Mouse (Mus musculus) testis, postnatal 10 days (tissue): ENCODE results near the gene Cacng5.

ENCODE experiments used
- DNase-seq: peaks from one replicate; pipeline ENCODE4 v3.0.0; 2021; ENCODE audit warnings: low spot score

Cacng5 gene

DNA sequence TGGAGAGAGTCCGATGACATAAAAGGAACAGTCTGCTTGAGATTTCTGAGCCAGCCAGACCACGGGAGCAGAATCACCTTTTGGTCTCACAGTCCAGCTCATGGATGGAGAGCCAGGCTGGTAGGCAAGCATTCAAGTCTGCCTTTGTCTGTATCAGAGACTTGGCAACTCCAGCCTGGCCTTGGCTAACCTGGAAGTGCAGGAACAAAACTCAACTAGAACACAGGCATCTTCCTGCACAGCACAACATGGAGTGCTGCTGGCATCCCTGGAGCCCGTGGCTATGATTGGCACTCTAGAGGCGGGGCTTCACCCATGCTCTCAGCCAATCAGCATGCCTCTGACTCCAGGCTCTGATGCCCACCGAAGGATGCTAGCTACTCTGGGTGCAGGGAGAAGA, 38.0 kb downstream of the Cacng5 start:
- DNase-seq: no peak

DNA sequence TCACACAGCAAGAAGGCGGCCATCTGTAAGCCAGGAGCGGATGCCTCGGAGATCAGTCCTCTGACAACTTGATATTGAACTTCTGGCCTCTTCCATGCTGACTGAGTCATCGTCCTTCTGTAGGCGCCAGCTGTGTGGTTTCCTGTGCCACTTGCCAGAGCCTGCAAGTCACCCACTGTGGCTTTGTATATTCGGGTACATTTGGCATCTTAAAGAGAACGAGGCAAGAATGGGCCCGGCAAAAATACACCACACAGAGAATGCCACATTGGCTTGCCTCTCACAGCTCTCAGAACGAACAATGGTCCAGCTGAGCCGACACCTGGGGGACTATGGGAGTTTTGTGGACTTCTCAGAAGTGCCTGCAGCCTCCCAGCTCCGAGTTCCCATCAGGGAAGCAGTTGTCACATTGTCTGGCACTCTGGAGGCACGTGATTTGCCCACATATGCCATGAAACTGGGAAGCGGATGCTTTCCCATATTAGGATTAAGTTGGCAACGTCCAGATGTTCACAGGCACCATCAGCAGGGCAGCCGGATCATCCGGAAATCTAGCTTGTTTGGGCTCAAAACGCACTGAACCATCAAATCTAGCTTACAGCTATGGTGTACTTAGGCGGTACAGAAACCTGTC, 38.9 kb downstream of the Cacng5 start:
- DNase-seq: no peak

DNA sequence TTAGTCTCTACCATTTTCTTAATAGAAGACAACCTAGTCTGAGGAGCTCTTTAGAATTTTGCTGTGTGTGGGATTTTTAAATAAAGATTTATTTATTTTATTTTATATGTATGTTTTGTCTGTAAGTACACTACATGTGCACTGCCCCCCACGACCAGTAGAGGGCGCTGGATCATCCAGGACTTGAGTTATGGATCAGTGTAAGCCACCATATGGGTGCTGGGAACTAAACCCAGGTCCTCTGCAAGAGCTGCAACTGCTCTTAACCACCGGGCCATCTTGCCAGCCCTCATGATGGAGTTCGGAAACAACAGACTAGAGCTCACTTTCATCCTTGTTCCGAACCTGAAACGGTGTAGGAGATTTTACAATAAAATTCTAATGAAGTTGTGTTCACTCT, 42.1 kb downstream of the Cacng5 start:
- no peak for DNase-seq

DNA sequence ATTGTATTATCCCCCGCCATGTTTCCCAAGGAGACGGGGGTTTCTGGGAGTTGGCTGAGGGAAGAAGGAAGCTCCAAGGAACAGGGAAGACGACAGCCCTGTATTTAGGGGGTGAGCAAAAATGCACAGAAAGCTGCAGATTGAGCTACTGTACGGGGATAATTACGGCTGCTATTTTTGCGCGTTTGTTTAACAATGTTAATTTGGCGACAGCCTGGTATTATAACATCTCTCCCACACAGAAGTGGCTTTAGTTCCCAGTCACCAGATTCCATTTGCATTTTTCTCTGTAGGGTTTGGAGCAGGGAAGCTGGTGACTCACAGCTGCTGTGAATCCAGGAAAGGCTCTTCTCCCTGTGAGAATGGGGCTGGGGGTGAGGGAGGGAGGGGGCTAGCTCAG, 47.3 kb downstream of the Cacng5 start:
- DNase-seq: no peak

DNA sequence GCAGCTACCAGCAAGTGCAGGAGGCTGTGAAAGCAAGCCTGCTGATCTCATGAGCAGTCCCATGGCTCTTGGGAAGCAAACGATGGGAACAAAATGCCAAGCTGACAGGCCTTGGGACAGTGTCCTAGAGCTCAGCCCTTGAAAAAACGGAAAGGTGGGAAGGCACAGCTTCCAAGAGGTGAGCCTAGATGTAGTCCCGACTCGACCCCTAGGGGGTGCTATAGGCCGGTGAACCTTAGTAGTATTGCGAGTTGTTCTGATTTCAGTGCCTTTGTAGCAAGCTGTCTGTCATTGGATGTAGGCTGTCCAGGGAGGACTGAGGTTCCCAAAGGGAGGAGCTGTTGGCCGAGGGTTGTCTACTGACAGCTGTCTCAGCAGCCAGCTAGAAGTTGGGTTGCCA, 49.7 kb downstream of the Cacng5 start:
- peak; percentile 90 for DNase-seq

DNA sequence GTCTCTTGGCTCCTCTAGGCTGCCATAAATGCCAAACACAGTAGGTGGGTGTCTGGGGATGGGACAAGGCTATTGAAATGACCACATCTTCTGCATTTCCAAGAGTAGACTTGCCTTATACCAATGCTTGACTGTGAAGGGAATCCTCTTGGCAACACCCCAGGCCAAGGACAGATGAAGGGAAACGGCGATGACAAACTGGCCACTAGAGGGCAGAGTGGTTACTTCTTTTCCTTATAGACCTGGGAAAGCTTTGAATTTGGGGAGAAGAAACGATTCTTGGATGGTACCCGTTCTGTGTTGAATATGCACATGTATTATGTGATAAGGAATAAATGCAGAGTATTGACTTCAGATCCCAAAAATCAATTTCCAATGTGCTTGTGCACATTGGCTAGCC, 50.8 kb downstream of the Cacng5 start:
- peak; percentile 86 for DNase-seq

DNA sequence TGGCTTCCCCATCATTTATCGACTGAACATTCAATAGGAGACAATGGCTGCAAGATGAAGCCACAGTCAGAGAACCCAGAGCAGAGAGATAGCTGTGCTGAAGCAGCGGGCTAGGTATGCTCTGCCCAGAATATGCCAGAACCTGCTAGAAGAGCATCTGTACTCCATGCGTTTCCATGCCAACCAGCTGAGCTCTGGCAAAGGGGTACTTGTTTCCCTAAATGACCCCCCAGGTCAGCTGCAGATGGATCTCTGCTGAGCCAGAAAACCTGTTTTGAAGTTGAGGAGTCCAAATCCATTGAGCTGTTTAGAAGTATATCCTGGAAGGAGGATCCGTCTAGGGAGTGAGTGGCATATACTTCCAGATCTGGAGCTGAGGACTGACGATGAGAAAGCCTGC, 53.1 kb downstream of the Cacng5 start:
- DNase-seq: no peak

DNA sequence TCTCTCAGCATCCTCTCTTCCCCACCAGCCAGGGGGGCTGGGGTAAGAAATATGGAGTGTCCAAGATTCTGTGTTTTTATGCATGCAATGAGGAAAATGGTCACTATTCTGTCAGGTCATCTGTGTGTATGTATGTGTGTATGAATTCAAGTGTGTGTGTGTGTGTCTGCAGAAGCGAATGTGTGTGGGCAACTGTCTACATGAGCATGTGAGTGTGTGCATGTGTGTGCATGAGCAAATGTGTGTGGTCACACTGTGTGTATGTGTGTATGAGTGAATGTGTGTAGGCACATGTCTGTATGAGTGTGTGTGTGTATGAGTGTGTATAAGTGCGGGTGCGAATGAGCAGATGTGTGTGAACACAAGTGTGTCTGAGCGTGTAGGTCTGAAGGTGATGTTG, 55.0 kb downstream of the Cacng5 start:
- no peak for DNase-seq

DNA sequence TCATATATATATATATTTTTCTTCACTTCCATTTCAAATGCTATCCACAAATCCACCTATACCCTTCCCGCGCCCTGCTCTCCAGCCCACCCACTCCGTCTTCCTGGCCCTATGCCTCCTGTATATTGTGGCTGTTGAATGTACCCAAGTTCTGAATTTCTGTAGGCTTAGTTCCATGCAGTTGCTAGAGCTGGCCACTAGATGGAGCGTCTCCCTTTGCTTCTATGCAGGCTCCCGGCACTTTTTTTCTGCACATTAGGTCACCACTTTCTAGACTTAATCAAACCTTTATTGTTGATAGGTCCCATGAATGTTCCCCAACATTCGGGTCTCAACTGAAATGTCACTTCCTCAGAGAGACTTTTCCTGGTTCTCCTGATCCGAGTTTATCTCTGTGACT, 55.6 kb downstream of the Cacng5 start:
- DNase-seq: peak; percentile 58

DNA sequence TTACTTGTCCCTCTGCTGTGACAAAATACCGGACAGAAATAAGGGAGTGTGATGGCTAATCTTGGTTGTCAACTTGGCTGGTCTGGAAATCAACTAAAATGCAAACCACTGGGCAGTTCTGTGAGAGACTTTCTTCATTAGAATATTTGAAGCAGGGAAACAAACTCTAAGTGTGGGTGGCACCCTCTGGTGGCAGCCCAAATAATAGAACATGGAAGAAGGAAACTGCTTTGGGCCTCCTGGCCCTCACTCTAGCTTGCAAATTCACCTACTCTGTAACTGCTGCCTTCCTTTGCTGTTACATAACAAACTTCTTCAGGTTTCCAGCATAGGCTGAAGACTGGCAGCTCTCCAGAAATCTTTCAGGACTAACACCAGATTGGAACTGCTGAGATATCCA, 61.8 kb downstream of the Cacng5 start:
- DNase-seq: peak; percentile 80

DNA sequence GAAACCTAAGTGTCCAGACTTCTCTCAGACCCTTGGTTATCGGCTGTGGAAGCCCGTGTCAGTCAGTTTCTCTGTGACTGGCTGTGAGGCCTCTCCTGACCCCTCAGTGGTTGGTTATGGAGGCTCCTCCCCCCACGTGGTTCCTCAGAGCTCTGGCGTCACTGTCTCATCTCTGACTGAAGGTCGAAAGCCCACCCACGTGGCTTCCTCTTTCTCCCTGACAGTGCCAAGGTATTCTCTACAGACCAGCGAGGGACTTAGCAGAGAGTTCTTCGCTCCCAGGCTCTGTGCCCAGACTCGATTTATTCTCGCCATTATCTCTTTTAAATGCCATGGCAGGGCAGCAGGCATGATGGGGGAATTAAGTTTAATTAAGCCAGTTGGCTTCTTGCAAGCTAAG, 65.2 kb downstream of the Cacng5 start:
- DNase-seq: peak; percentile 49

DNA sequence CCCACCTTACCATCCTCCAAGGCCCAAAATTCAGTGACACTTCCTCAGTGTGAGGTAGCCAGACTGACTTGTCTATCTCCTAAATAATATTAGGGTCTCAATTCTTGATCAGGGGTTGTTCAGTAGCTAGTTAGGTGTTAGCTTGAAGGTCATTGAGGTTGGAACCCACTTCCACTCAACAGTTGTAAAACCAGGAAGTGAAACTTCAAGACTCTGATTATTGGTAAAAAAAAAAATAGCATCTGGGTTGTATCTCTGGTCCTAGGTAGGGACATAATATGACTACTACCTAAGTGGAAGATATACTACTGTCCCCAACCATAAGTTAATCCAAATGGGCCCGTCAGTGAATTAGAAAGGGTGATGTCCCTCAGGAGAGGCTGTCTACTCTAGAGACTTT, 70.7 kb downstream of the Cacng5 start:
- DNase-seq: no peak

DNA sequence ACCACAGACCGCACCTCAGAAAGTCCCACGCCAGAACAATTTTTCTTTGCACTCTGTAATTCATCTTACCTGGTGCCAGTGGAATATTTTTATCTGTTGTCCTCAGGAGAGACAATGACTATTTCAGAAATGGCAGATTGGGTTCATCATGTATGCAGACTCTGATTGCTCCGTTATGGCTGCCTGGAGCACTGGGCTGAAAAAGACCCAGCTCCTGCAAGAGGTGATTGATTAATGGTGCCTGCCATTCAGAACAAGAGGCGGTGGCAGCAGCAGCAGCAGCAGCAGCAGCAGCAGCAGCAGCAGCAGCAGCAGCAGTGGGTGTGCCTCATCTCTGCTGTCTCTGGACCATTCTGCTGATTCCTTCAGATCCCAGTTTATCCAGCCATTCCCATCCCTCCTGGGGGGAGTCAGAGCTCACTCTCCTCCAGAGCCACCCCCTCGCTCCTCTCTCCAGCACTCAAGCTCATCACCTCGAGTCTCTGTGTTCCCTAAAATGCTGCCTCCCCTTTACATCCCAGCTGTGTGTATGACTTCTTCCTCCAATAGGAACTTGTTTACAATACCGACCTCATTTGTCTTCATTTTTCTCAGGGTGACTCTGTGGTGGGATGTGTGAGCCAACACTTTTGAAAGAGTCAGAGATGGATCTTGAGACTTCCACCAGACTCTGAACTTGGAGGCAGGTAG, 81.4 kb downstream of the Cacng5 start:
- no peak for DNase-seq
